Mouse (Mus musculus) c-Kit-negative CD71-positive TER-119-positive erythroid progenitor cells, embryonic 14.5 days (primary cell): ENCODE measurements around the gene Cpa5.

ENCODE experiments used
- DNase-seq: peaks from one replicate; pipeline ENCODE4 v3.0.0-alpha.2; 2013; ENCODE audit warnings: low read depth, low spot score

Cpa5 gene

DNA sequence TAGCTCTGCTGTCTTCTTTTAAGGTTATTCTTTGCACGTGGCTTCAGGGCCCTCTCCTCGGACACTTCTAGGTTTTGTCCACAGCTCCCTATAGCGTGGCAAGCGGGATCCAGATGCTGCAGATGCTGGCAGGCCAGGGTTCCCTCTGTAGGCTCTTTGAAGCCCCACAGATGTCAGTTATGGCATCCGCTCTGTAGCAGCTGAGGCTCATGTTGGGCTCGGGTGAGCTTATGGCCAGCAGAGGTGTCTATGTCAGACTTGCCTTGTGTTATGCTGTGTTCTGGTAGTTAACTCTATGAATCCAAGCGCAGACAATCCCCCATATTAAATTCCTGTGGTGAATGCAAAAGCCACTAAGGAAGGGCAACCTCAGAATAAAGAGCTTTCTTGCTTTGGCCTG is 69.6 kb downstream of the Cpa5 start:
- no peak for DNase-seq
